Mouse (Mus musculus): Measurements from ENCODE around the gene Olfr1022. TPM values are rescaled to one million over a fixed set of nuclear protein-coding genes. Genes with fewer than 3 reads are reported as not detected.

Olfr1022 gene
- not detected in 2 replicates for polyA plus RNA-seq (2015; fragmentation: Nextera tagmentation; extraction: Ambion mirVana)

DNA sequence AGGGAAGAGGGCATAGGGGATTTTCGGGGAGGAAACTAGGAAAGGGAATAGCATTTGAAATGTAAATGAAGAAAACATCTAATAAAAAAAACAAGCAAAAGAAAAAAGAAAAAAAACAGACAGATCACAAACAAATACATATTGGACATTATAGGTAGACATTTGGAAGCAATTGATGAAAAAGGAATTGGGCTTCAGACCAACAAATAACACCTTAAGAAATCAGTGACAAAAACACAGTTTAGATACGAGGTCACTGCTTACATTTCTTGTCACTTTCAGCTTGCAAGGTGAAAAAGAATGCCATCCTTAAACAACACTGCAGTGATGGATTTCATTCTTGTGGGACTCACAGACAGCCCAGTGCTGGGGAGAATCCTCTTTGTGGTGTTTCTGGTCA, at the start of gene Olfr1022:
Olfr1022 (plus strand) TSS at position 301 of the 400 bp plus-strand sequence.

DNA sequence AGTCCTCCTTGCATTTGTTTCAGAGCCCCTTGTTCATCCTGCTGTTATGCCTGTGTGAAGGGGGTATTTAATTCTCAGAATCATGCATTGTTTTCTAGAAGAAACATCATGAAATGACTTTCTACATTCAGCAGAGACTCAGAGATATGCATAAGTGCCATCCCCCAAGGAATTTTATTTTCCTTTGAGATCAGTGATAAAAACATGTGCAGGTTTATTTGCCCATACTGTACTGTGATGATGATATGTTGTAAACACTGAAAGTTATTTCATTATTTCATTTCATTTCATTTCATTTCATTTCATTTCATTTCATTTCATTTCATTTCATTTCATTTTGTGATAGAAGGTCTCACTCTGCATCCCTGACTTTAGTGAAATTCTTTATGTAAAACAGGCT, 23.0 kb upstream of the Olfr1022 start, which contains the start of gene Olfr1019:
Olfr1019 (minus strand) TSS at position 101 of the 400 bp plus-strand sequence.

DNA sequence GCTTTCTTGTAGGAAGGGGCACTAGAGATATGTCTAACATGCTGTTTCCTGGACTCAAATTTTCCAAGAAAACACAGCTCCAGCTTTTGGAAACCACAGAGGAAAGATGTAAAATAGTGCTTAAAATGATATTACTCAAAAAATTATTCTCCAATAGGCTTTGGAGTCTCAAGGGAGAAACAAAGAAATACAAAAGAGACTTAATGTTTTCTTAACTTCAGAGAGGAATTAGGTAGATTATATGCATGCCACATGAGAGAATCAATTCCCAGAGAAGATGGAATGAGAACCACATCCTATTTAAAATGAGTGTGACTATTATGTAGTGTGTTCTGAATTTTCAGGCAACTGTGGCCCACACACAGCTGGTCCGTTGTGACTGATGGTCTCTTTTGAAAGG, 21.7 kb upstream of the Olfr1022 start, which contains the start of gene Olfr1020:
Olfr1020 (plus strand) TSS at position 301 of the 400 bp plus-strand sequence.

DNA sequence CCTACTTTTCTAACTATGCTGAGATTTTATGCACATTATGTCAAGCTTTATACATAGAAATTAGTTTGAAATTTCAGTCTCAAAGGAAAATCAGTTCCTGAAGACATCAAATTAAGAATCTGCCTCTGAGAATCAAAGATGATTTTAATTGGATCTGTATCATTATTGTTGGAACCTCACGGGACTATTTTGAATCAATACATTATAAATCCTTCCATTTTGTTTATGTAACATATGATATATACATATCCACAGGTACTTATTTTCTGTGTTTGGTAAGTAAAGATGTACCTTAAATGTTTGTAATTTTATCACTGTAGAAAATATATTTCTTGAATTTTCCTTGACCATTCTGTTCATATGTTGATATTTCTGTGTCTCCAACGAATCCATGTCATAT, 16.9 kb downstream of the Olfr1022 start, which contains the start of gene Olfr1023:
Olfr1023 (plus strand) TSS at position 301 of the 400 bp plus-strand sequence.

DNA sequence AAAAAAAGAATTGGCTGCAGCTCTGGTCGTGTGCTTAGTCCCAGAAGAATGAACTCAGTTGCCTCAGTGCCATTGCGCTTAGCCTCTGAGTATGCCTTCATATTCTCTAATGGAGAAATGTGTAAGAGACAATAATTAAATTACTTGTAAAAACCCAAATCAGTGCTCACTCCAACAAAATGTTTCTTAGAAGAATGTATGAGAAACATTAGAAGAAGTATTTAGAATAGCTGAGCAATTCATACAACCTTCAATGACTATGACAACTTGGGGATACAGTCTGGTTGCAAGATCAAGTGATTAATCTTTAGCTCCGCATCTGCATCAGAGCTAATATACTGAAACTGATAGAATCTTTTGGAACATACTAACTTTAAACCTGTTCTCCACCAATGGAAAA, 36.6 kb downstream of the Olfr1022 start, which contains the start of gene Olfr1024:
Olfr1024 (minus strand) TSS at position 101 of the 400 bp plus-strand sequence.

DNA sequence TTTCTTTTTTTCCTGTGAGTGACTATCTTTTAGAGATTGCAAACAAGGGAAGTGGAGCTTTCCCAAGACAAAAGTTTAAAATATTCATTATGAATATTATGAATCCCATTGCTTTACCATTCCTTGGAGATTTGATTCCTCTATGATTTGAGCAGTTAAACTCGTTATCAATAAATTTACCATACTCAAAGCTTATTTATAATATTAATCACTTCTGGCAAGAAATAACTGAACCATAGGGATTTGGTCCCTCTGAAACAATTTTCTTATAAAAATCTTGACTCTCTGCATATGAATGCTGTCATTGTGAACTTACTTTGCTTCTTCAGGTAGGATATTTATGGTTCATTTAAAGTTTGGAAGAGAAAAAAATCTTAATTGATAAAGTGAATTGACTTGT, 46.5 kb downstream of the Olfr1022 start, which contains the start of gene Olfr1025-ps1:
Olfr1025-ps1 (plus strand) TSS at position 301 of the 400 bp plus-strand sequence.

Other genes starting within 250 kb of the Olfr1022 start
- gene Olfr1002, start 217.9 kb upstream of the Olfr1022 start, polyA plus RNA-seq (2015; fragmentation: Nextera tagmentation; extraction: Ambion mirVana) = not detected in 2 replicates
- gene Olfr154, start 204.1 kb upstream of the Olfr1022 start, polyA plus RNA-seq (2015; fragmentation: Nextera tagmentation; extraction: Ambion mirVana) = not detected in 2 replicates
- gene Olfr1006, start 189.8 kb upstream of the Olfr1022 start, polyA plus RNA-seq (2015; fragmentation: Nextera tagmentation; extraction: Ambion mirVana) = not detected in 2 replicates
- gene Olfr1008, start 179.2 kb upstream of the Olfr1022 start, polyA plus RNA-seq (2015; fragmentation: Nextera tagmentation; extraction: Ambion mirVana) = not detected in 2 replicates
- gene Olfr1009, start 153.2 kb upstream of the Olfr1022 start, polyA plus RNA-seq (2015; fragmentation: Nextera tagmentation; extraction: Ambion mirVana) = not detected in 2 replicates
- not detected in 2 replicates for gene Olfr1012, start 105.8 kb upstream of the Olfr1022 start, polyA plus RNA-seq (2015; fragmentation: Nextera tagmentation; extraction: Ambion mirVana)
- not detected in 2 replicates for gene Olfr1013, start 101.5 kb upstream of the Olfr1022 start, polyA plus RNA-seq (2015; fragmentation: Nextera tagmentation; extraction: Ambion mirVana)
- gene Olfr1014, start 95.9 kb upstream of the Olfr1022 start, polyA plus RNA-seq (2015; fragmentation: Nextera tagmentation; extraction: Ambion mirVana) = not detected in 2 replicates
- not detected in 2 replicates for gene Olfr1015, start 86.6 kb upstream of the Olfr1022 start, polyA plus RNA-seq (2015; fragmentation: Nextera tagmentation; extraction: Ambion mirVana)
- not detected in 2 replicates for gene Olfr1016, start 66.0 kb upstream of the Olfr1022 start, polyA plus RNA-seq (2015; fragmentation: Nextera tagmentation; extraction: Ambion mirVana)
- not detected in 2 replicates for gene Olfr1018, start 50.1 kb upstream of the Olfr1022 start, polyA plus RNA-seq (2015; fragmentation: Nextera tagmentation; extraction: Ambion mirVana)
- gene Olfr1019, start 23.1 kb upstream of the Olfr1022 start, polyA plus RNA-seq (2015; fragmentation: Nextera tagmentation; extraction: Ambion mirVana) = not detected in 2 replicates
- gene Olfr1020, start 21.6 kb upstream of the Olfr1022 start, polyA plus RNA-seq (2015; fragmentation: Nextera tagmentation; extraction: Ambion mirVana) = not detected in 2 replicates
- not detected in 2 replicates for gene Olfr1023, start 17.0 kb downstream of the Olfr1022 start, polyA plus RNA-seq (2015; fragmentation: Nextera tagmentation; extraction: Ambion mirVana)
- gene Olfr1024, start 36.5 kb downstream of the Olfr1022 start, polyA plus RNA-seq (2015; fragmentation: Nextera tagmentation; extraction: Ambion mirVana) = not detected in 2 replicates
- gene Olfr1025-ps1, start 46.6 kb downstream of the Olfr1022 start, polyA plus RNA-seq (2015; fragmentation: Nextera tagmentation; extraction: Ambion mirVana) = not detected in 2 replicates
- gene Olfr1026, start 53.0 kb downstream of the Olfr1022 start, polyA plus RNA-seq (2015; fragmentation: Nextera tagmentation; extraction: Ambion mirVana) = not detected in 2 replicates
- gene Olfr1028, start 81.8 kb downstream of the Olfr1022 start, polyA plus RNA-seq (2015; fragmentation: Nextera tagmentation; extraction: Ambion mirVana) = not detected in 2 replicates
- not detected in 2 replicates for gene Olfr1029, start 105.3 kb downstream of the Olfr1022 start, polyA plus RNA-seq (2015; fragmentation: Nextera tagmentation; extraction: Ambion mirVana)
- gene Olfr1030, start 110.7 kb downstream of the Olfr1022 start, polyA plus RNA-seq (2015; fragmentation: Nextera tagmentation; extraction: Ambion mirVana) = not detected in 2 replicates
- not detected in 2 replicates for gene Olfr1031, start 121.7 kb downstream of the Olfr1022 start, polyA plus RNA-seq (2015; fragmentation: Nextera tagmentation; extraction: Ambion mirVana)
- not detected in 2 replicates for gene Olfr1032, start 136.9 kb downstream of the Olfr1022 start, polyA plus RNA-seq (2015; fragmentation: Nextera tagmentation; extraction: Ambion mirVana)
- 41.0 TPM in 2 replicates for gene Olfr1033, start 152.0 kb downstream of the Olfr1022 start, polyA plus RNA-seq (2015; fragmentation: Nextera tagmentation; extraction: Ambion mirVana)
- 0.07 TPM in 2 replicates for gene Olfr1034, start 177.3 kb downstream of the Olfr1022 start, polyA plus RNA-seq (2015; fragmentation: Nextera tagmentation; extraction: Ambion mirVana)
- gene Olfr1036, start 205.4 kb downstream of the Olfr1022 start, polyA plus RNA-seq (2015; fragmentation: Nextera tagmentation; extraction: Ambion mirVana) = not detected in 2 replicates
- gene Olfr1037, start 218.8 kb downstream of the Olfr1022 start, polyA plus RNA-seq (2015; fragmentation: Nextera tagmentation; extraction: Ambion mirVana) = not detected in 2 replicates

All from urinary bladder, postnatal 0 days (tissue).